Mouse (Mus musculus) spleen, adult 10 weeks (tissue): ENCODE results near the gene Sod1. TPM values are rescaled to one million over a fixed set of nuclear protein-coding genes. Genes with fewer than 3 reads are reported as not detected.

Source experiments
- polyA plus RNA-seq: library from polyadenylated mRNA; stranded (reverse); fragments of 350-450 nt; fragmentation: Illumina TruSeq; extraction: RNeasy Lipid Tissue Mini Kit (QIAGEN cat#74804); gene quantifications from one replicate; pipeline ENCODE4 v1.2.3, GENCODE M21; 2015; ENCODE audit warnings: low replicate concordance; ENCODE audit not compliant: insufficient read depth

Sod1 gene
- 464 TPM for polyA plus RNA-seq

GRCm38 (mm10) chr16:90220026-90220891 is at the start of gene Sod1:
Gene Sod1, plus strand, starts transcription at chr16:90220754.

Other genes starting within 250 kb of the Sod1 start
- 10.1 TPM for gene Tiam1, start 77.0 kb upstream of the Sod1 start, polyA plus RNA-seq
- gene Scaf4, start 63.7 kb downstream of the Sod1 start, polyA plus RNA-seq: 52.1 TPM
- gene Hunk, start 165.3 kb downstream of the Sod1 start, polyA plus RNA-seq: 0.84 TPM